Mouse (Mus musculus): ENCODE results near the gene Synrg.

The Synrg gene

DNA sequence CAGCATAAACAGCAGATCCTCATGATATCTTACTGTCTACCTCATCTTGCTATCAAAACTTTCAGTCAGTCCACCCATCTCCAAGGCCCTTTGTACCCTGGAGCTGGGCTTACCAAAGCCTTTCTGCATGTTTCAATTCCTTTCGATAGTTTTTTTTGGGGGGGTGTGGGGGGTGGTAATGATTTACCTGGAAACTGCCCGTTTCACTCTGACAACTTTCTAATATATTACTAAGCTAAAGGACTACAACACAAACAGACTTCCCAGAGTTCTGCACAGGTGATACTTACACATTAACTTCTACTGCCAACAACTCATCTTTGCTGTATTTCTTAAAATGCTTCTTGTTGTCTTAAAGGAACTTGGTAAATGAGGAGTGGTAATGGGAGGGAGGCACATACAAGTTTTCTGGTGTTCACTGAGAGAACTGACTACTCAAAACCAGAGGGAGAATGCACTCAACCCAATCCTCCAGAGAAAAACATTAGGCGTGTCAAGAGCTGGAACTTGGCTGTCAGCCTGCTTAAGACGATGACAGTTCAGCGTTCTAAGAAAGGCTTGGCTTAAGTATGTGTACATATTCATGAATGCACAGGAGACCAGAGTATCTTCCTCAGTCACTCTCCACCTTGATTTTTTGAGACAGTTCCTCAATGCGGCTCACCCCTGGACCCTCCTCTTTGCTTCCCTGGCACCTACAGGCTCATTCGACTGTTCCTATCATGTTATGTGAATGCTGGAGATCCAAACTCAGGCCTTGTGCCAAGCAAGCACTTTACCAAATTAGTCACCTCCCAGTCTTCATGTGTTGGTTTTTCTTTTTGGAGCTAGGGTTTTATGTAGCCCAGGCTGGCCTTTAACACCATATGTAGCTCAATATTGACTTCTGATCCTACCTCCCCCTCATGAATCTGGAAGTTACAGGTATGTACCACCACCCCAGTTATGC lies 109.9 kb downstream of the Synrg start:
- DNase-seq (ENCODE audit: low spot score in 2 of 2): no peak

- DNase-seq (ENCODE audit: low spot score in 2 of 2): no peak
Observed at GRCm38 (mm10) chr11:84077008-84077407, 112.8 kb downstream of the Synrg start.

- no peak for DNase-seq (ENCODE audit: low spot score in 2 of 2)
Observed at GRCm38 (mm10) chr11:84078601-84079000, 114.4 kb downstream of the Synrg start.

- no peak for DNase-seq (ENCODE audit: low spot score in 2 of 2)
Observed at GRCm38 (mm10) chr11:84079361-84079760, 115.1 kb downstream of the Synrg start.

DNA sequence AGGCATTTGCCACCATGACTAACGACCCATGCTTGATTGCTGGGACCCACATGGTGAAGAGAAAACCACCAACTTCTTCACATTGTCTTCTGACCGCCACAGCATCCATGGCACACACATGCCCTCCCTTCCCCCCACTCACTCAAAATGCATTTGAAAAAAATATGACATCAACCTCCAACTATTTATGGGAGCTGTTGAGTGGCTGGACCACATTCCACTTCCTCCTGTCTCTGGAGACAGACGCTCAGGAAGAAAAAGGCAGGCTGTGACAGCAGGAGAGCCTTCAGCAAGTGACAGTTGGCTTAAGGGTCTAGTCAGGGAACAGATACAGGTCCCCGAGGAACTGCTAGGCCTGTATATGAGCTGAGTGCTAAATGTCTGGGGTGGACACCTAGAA lies 115.7 kb downstream of the Synrg start:
- DNase-seq (ENCODE audit: low spot score in 2 of 2): no peak

DNA sequence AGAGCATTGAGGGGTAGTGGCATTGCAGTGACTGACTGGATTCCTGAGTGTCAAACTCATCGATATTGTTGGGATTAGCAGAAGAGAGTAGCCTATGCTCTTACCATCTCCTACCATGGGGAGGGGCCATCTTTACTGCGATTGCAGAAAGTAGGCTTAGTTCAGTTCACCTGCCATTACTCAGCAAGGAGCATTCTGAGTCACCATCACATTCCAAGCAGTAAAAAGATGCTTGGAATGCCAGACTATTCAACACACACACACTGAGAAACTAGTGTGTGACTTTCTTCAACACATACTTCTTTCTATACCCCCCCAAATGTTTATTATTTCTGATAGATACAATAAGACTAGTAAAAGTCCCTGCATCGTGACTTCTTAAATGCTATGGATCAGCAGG lies 116.1 kb downstream of the Synrg start:
- no peak for DNase-seq (ENCODE audit: low spot score in 2 of 2)

DNA sequence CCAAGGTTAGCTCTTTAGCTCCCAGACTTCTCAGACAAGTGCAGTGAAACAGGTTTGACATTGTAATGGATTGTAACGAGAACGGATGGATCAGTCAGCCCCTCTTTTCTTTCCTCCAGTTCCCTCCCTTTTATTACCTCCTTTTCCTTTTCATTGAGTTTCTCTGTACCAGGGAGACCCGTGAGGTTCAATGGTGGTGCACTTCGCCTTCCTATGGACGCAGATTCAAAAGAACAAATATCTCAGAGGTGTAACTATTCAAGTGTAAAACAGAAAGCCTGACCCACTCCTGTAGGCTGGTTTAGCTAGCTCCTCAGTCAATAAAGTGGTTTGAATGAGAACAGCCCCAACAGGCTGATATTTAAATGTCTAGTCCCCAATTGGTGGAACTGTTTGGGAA lies 117.7 kb downstream of the Synrg start:
- no peak for DNase-seq (ENCODE audit: low spot score in 2 of 2)

DNA sequence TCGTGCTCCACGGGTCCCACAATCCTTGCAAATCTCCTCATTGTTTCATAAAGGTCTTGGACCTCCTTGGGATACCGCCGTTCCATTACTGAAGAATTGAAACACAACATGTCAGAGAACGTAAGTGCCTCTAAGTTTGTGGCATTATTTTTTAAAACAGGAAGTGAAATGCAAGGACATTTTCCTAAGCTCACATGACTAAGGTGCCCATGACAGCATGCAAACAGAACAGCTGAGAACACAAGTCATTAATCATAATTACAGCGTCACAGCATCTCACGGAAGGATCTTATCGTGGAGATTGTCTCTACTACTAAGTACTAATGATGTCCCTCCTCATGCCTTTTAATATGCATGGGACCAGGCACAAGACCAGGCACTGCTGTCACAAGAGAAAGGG lies 126.3 kb downstream of the Synrg start:
- no peak for DNase-seq (ENCODE audit: low spot score in 2 of 2)

Measured in spleen, postnatal 14 days (tissue).